Mouse (Mus musculus) liver, embryonic 12.5 days (tissue): ENCODE measurements around the gene Dnaaf5. TPM values are rescaled to one million over a fixed set of nuclear protein-coding genes. Genes with fewer than 3 reads are reported as not detected.

Experiments used
- ATAC-seq: fragments of 200-750 bp; cut with Nextera tagmentation; 2 replicates; pipeline ENCODE4 v1.8.0; 2017; ENCODE audit warnings: moderate number of reproducible peaks, mild to moderate bottlenecking, moderate library complexity
- H3K27ac ChIP-seq: fragments of 300-500 bp; sonication (generic); 2 replicates; pipeline ENCODE4 v1.5.1; 2016; ENCODE audit warnings: mild to moderate bottlenecking
- H3K27me3 ChIP-seq: fragments of 300-500 bp; sonication (generic); replicated peaks from 2 replicates; pipeline ENCODE4 v1.6.1; 2016; ENCODE audit warnings: mild to moderate bottlenecking, moderate library complexity
- H3K36me3 ChIP-seq: fragments of 300-500 bp; sonication (generic); 2 replicates; pipeline ENCODE4 v1.6.1; 2016; ENCODE audit warnings: mild to moderate bottlenecking, moderate library complexity
- H3K4me1 ChIP-seq: fragments of 300-500 bp; sonication (generic); 2 replicates; pipeline ENCODE4 v1.6.1; 2016
- H3K4me2 ChIP-seq: fragments of 300-500 bp; sonication (generic); 2 replicates; pipeline ENCODE4 v1.6.1; 2016; ENCODE audit warnings: mild to moderate bottlenecking, moderate library complexity
- H3K4me3 ChIP-seq: fragments of 300-500 bp; sonication (generic); 2 replicates; pipeline ENCODE4 v1.5.1; 2016; ENCODE audit warnings: mild to moderate bottlenecking, moderate library complexity
- H3K9ac ChIP-seq: fragments of 300-500 bp; sonication (generic); 2 replicates; pipeline ENCODE4 v1.6.1; 2016; ENCODE audit warnings: mild to moderate bottlenecking, moderate library complexity
- H3K9me3 ChIP-seq: fragments of 300-500 bp; sonication (generic); replicated peaks from 2 replicates; pipeline ENCODE4 v1.6.1; 2016; ENCODE audit warnings: mild to moderate bottlenecking, moderate library complexity
- WGBS: fragments of 180-500 bp; shearing (Covaris S2); methylation state at CpG from one replicate; pipeline ENCODE4 v1.1.7; 2016; ENCODE audit not compliant: insufficient replicate concordance; 5-methylcytosine and 5-hydroxymethylcytosine counted together
- polyA plus RNA-seq: library from polyadenylated mRNA; unstranded; fragments of >200 nt; fragmentation: Nextera tagmentation; extraction: Ambion mirVana; gene quantifications from 2 replicates; pipeline ENCODE4 v1.2.1, GENCODE M21; 2016

The Dnaaf5 gene
- polyA plus RNA-seq, result 5.9 and 6.9 TPM in 2 replicates

DNA sequence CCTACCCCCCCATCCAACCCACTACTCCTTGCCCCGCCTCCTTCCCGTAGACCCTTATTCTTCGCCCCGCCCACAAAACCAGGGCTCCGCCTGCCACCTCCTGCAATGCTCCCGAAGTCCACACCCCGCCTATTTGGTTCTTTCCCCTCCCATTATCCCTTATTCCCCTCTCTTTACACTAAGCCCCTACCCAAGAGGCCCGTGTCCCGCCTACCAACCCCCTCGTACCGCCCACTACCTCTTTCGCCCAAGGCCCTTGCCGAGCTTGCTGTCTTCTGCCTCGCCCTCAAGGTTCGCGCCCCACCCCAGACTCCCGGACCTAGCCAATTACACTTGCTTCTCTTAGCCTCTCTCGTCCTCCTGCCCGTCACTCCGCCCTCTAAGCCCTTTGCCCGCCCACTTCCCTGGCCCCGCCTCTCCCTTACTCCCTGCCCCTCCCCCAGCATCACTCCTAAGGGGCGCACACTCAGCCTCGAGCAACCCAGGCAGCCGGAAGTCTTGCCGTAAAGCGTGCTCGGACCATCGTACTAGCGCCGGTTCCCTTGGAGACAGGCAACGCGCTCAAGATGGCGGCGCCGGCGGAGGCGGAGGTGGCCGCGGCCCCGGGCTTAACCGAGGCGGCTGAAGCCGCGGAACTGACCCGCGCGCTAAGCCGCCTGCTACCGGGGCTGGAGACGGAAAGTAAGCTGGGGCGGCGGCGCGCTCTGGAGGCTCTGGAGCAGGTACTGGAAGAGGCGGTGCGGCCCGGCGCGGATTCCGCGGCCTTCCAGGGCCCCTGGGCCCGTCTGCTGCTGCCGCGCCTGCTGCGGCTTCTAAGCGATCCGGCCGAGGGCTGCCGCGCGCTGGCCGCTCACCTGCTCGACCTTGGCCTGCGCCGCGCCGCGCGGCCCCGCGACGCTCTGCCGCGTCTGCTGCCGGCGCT is at the start of gene Dnaaf5, which contains the start of gene Prkar1b:
Dnaaf5 (plus strand) TSS at position 543 of the 922 bp plus-strand sequence.
Prkar1b (minus strand) TSS at position 321 of the 922 bp plus-strand sequence.
- WGBS, result under 1% methylated on average over 87 of the region's 87 CpGs
- Histone ChIP-seq H3K36me3 (peaks cover 32% of the 10 kb centered on the region), H3K4me1 (peaks cover 24% of the 10 kb centered on the region), H3K27me3 (no peaks in the 10 kb centered on the region), H3K27ac (peak within 1 kb of the TSS; percentile 67), H3K4me2 (peak within 1 kb of the TSS; percentile 96), H3K4me3 (peak within 1 kb of the TSS; percentile 90), H3K9ac (peak within 1 kb of the TSS; percentile 81), H3K9me3 (no peaks in the 10 kb centered on the region)
- ATAC-seq, result peak; percentile 94

DNA sequence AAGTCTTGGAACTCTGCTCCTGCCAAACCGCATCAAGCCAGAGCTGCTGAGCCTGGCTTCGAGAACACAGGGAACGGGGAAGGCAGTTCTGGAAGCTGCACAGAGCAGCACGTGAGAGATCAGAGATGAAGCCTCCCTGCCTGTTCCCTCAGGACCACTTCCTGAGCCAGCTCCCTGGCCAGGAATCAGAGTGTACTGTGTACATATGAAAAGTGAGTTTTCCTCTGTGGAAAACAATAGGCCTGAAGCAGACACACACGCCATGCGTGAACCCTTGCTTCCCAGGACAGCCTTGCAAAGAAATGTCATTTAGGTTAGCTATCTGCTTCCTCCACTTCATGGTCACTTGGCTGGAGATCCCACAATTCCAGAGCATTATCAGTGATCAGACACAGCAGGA is 48.2 kb upstream of the Dnaaf5 start:
- no peaks in the 10 kb centered on the region for H3K36me3 ChIP-seq
- H3K4me1 ChIP-seq, result peaks cover 8% of the 10 kb centered on the region
- WGBS, result 62% methylated on average over 6 of the region's 6 CpGs
- no peak overlapping the region for H3K27ac ChIP-seq
- H3K4me3 ChIP-seq, result no peak overlapping the region
- H3K27me3 ChIP-seq, result peaks cover 5% of the 10 kb centered on the region; the same call in 1 of the 2 replicates
- no peaks in the 10 kb centered on the region for H3K9me3 ChIP-seq
- H3K9ac ChIP-seq, result no peak overlapping the region
- no peak for ATAC-seq
- H3K4me2 ChIP-seq, result no peak overlapping the region

DNA sequence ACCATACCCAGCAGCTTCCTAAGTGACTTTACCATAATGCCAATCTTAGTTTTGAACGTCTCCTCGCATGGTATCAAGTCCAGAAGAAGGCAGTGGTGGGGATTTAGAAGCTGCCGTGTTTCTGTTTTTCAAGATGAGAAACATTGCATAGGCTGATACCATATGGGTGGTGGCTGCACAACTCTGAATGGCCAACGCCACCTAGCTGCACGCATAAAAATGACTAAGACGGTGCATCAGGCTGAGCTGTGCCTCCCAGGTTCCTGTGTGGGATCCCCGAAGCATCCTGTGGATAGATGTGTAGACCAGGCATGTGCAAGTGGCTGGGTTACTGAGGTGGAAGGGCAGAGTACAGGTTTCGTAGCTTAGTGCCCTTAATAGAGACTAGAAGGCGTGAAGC is 42.2 kb upstream of the Dnaaf5 start:
- Histone ChIP-seq H3K4me1 (no peaks in the 10 kb centered on the region), H3K4me3 (no peak overlapping the region), H3K27ac (no peak overlapping the region), H3K4me2 (no peak overlapping the region), H3K27me3 (no peaks in the 10 kb centered on the region), H3K9ac (no peak overlapping the region), H3K36me3 (no peaks in the 10 kb centered on the region), H3K9me3 (no peaks in the 10 kb centered on the region)
- no peak for ATAC-seq
- WGBS, result 57% methylated on average over 9 of the region's 9 CpGs

DNA sequence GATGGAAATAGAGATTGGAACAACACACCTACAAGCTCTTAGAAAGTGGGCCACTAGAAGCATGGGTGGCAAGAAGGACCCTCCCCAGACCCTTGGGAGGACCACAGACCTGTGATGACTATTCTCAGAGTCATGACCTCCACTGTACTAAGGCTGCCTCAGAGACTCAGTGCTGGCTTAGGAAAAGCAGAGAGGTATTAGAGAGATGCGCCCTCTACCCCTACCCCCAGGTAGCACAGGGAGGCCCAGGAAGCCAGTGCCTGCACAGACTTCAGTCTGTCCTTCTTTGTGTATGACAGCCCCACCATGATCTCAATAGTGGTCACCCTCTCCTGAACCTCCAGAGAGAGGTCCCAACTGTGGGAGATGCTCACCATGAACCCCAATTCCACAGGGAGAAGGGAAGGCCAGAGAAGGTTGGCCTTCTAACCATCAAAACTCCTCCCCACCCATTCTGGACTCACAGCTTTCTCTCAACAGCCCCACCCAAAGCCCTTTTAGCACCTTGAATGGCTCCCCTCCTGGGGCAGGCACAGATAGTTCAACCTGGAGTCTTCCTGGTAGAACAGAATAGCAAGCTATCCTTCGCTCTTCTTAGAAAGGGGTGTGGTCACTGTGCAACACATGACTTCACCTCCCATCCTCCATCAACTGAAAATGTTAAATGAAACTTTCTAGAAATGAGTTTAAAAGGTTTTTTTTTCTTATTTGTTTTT is 39.7 kb upstream of the Dnaaf5 start:
- WGBS, result 57% methylated on average over 2 of the region's 2 CpGs
- no peak overlapping the region for H3K4me3 ChIP-seq
- H3K27me3 ChIP-seq, result no peaks in the 10 kb centered on the region
- no peak overlapping the region for H3K27ac ChIP-seq
- H3K9ac ChIP-seq, result no peak overlapping the region
- ATAC-seq, result no peak
- H3K36me3 ChIP-seq, result no peaks in the 10 kb centered on the region
- H3K9me3 ChIP-seq, result no peaks in the 10 kb centered on the region
- H3K4me2 ChIP-seq, result no peak overlapping the region
- no peaks in the 10 kb centered on the region for H3K4me1 ChIP-seq

DNA sequence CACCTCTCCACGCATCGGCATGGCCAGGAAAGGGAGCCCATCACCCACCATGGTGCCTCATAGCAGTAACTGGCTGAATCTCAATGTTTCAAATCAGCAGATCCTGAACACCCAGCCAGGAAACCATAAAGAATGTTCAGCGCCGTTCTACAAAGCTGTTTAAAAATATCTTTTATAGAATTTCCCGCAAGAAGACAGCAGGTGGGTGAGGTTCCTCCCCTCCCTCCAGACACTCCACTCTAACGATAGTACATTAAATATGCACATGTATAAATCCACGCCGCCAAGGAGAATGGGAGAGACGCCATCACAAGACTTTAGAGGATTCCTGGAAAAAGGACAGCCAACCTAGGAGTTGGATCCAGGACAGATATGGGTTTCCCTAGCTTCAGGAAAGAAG is 38.0 kb upstream of the Dnaaf5 start:
- Histone ChIP-seq H3K4me3 (no peak overlapping the region), H3K9ac (no peak overlapping the region), H3K4me1 (no peaks in the 10 kb centered on the region), H3K4me2 (no peak overlapping the region), H3K9me3 (no peaks in the 10 kb centered on the region), H3K27me3 (no peaks in the 10 kb centered on the region), H3K36me3 (no peaks in the 10 kb centered on the region), H3K27ac (no peak overlapping the region)
- ATAC-seq, result no peak
- WGBS, result 65% methylated on average over 9 of the region's 9 CpGs

DNA sequence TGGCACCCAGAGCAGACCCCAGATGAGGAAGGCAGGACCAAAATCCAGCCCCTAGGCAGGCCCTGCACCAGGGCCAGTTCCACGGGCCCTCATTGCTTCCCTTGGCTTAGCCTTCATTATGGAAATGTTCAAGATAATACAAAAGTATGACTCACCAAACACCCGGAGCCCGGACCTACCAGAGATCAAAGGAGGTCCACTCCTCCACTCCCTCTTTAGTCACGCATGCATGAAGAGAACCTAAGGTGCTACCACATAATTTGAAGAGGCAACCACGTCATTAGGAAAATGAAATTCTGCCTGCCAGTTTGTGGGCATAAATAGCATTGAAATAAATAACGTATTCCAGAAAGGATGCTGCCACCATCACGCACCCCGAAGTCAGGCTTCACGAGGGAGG is 37.6 kb upstream of the Dnaaf5 start:
- no peak overlapping the region for H3K4me3 ChIP-seq
- no peaks in the 10 kb centered on the region for H3K9me3 ChIP-seq
- H3K27me3 ChIP-seq, result no peaks in the 10 kb centered on the region
- H3K36me3 ChIP-seq, result no peaks in the 10 kb centered on the region
- 71% methylated on average over 9 of the region's 9 CpGs for WGBS
- H3K4me2 ChIP-seq, result no peak overlapping the region
- no peak overlapping the region for H3K9ac ChIP-seq
- no peak for ATAC-seq
- H3K27ac ChIP-seq, result no peak overlapping the region
- no peaks in the 10 kb centered on the region for H3K4me1 ChIP-seq

DNA sequence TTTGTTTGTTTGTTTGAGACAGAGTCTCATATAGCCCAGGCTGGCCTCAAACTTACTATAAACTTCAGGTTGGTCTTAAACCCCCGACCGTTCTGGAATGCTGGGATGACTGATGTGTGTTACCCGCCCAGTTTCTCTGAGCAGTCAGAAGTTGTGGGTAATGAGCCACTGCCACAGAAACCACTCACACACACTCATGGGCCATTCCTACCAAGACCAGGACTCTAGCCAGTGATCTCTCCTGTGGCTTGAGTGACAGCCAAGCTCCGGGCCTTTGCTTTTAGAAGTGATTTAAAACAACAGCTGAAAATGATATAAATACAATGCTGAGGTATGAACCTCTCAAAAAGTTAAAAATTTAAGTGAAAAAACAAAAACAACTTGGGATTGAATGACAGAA is 35.1 kb upstream of the Dnaaf5 start:
- no peak overlapping the region for H3K4me2 ChIP-seq
- H3K4me1 ChIP-seq, result no peaks in the 10 kb centered on the region
- ATAC-seq, result no peak
- no peak overlapping the region for H3K4me3 ChIP-seq
- H3K9me3 ChIP-seq, result no peaks in the 10 kb centered on the region
- 53% methylated on average over 4 of the region's 4 CpGs for WGBS
- H3K27ac ChIP-seq, result no peak overlapping the region
- no peaks in the 10 kb centered on the region for H3K27me3 ChIP-seq
- no peaks in the 10 kb centered on the region for H3K36me3 ChIP-seq
- H3K9ac ChIP-seq, result no peak overlapping the region

DNA sequence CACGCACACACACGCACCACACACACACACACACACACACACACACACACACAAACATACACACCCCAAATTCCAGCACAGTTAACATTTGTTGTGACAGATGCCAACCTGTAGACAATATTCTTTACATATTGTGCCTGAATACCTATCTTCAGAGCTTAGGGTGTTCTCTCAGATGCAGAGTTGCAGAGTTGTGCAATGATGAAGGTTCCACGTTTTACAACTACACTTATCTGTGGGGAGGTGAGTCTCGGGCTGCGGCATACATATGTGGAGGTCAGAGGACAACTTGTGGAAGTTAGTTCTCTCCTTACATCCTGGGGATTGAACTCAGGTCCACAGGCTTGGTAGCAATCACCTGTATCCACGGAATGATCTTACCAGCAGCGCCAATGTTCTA is 34.5 kb upstream of the Dnaaf5 start:
- no peaks in the 10 kb centered on the region for H3K9me3 ChIP-seq
- H3K4me3 ChIP-seq, result no peak overlapping the region
- no peak overlapping the region for H3K4me2 ChIP-seq
- H3K36me3 ChIP-seq, result no peaks in the 10 kb centered on the region
- ATAC-seq, result no peak
- H3K9ac ChIP-seq, result no peak overlapping the region
- H3K27me3 ChIP-seq, result no peaks in the 10 kb centered on the region
- 75% methylated on average over 7 of the region's 7 CpGs for WGBS
- no peaks in the 10 kb centered on the region for H3K4me1 ChIP-seq
- no peak overlapping the region for H3K27ac ChIP-seq

DNA sequence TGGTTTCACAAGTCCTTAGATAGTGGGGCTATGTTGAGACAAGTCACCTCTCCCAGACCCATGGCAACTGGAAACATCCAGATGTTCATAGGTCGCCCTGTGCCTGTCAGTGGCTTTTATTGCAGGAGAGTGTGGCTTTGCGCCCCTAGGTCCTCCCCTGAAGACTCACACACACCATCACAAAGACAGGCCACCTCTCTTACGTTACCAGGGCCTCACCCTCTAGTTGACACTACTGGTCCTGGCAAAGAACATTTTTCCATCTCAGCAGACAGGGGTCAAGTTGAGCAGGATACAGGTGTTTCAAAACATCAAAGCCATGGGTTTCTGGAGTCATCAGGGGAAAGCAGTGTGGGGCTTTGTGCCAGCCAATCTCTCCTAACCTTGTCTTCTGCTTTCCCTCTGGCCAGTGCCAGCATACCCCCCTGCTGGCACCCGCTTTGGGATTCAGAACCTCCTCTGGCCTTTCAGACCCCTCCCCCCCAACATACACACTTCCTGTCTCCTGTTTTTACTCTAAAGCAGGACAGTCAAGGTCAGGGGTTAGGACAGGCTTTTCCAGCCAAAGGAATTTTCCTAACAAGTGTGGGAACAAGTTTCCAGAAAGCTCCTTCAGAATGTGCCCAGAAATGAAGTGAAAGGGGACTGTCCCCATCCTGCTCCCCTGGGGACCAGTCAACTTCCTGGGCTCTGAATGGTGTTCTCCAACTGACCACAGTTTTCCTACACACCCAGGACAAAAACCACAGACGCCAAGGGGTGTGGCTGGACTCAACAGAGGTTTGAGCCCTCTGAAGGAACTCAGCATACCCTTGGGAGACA is 31.7 kb upstream of the Dnaaf5 start:
- Histone ChIP-seq H3K36me3 (no peaks in the 10 kb centered on the region), H3K27me3 (no peaks in the 10 kb centered on the region), H3K9ac (no peak overlapping the region), H3K9me3 (no peaks in the 10 kb centered on the region), H3K4me3 (no peak overlapping the region), H3K4me1 (no peaks in the 10 kb centered on the region), H3K27ac (no peak overlapping the region), H3K4me2 (no peak overlapping the region)
- WGBS, result 60% methylated on average over 5 of the region's 5 CpGs
- ATAC-seq, result no peak

DNA sequence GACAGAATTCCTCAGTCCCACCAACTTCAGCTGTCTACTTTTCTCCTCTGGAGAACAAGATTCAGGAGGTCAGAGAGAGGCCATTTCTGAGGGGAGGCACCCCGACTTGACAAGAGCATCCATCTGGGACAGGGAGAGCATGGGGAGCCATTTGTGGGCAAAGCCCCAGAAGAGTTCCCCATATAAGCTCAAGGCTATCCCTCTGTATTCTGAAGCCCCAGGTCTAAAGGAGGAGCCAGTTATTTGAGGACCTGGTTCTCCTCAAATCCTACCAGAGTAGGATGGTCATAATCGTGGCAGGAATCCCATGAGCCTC is 31.1 kb upstream of the Dnaaf5 start:
- H3K9ac ChIP-seq, result no peak overlapping the region
- H3K4me3 ChIP-seq, result no peak overlapping the region
- H3K4me1 ChIP-seq, result no peaks in the 10 kb centered on the region
- no peaks in the 10 kb centered on the region for H3K9me3 ChIP-seq
- H3K27me3 ChIP-seq, result no peaks in the 10 kb centered on the region
- 46% methylated on average over 2 of the region's 2 CpGs for WGBS
- H3K27ac ChIP-seq, result no peak overlapping the region
- no peak overlapping the region for H3K4me2 ChIP-seq
- H3K36me3 ChIP-seq, result no peaks in the 10 kb centered on the region
- no peak for ATAC-seq

DNA sequence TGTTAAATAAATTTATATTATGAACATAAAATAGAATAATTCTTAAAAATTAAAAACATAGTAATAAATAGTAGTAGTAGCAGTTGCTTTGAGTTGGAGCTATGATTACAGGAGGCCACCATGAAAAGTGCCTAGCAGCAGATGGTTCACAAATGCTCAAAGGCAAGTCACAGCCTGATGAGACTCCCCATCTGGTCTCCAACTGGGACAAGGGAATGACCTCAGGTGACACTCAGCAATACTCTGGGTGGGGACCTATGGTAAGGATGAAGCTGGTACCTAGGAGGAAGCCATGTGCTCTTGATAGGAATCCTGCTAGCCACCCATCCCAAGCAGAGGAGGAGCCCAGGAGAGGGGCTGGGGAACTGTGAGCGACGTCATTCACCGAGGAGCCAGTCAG is 24.3 kb upstream of the Dnaaf5 start:
- H3K9ac ChIP-seq, result no peak overlapping the region
- H3K4me3 ChIP-seq, result no peak overlapping the region
- no peaks in the 10 kb centered on the region for H3K36me3 ChIP-seq
- H3K9me3 ChIP-seq, result no peaks in the 10 kb centered on the region
- 0 out of 2 replicates have a peak, but pooled peaks cover 2% of the 10 kb centered on the region for H3K4me1 ChIP-seq
- H3K4me2 ChIP-seq, result no peak overlapping the region
- no peak for ATAC-seq
- peaks cover 32% of the 10 kb centered on the region for H3K27me3 ChIP-seq
- WGBS, result 47% methylated on average over 3 of the region's 3 CpGs
- H3K27ac ChIP-seq, result no peak overlapping the region
